In the genomic region with DNA sequence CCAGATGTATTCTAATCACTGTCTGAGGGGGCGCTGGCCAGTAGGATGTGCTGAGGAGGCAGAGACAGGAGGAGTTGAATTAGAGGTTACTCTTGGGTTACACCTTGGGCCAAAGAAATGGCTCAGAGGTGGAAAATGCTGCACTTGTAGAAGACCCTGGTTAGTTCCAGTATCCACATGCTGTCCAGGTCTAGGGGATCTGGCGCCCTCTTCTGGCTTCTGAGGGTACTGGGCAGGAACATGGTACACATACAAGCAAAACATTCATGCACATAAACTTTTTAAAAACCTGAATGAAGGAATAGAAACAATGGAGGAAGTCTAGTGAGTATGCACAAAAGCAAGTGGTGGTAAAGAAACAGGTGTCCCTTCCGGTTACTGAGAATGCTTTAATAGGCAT, we compare ENCODE assay signal across 11 mouse cellular contexts. TPM values are rescaled to one million over a fixed set of nuclear protein-coding genes. Genes with fewer than 3 reads are reported as not detected.
DNase-seq lines count a peak whose midpoint lies in the region; ATAC-seq and TF ChIP-seq lines count a peak whose summit lies in the region.
"Had no signal": no experiment of that assay in that cellular context is flagged by ENCODE, and none has a peak within 500 bp of the region (broad histone marks: within the 10 kb centered on the region; RNA-seq: fewer than 3 reads in every experiment).

No protein-coding gene starts in this region.

- 87% methylated on average over 3 of the region's 3 CpGs for WGBS in kidney, adult 2 months
- WGBS in kidney, embryonic 16.5 days = 84% methylated on average over 3 of the region's 3 CpGs
- WGBS in limb, embryonic 11.5 days = 87% methylated on average over 3 of the region's 3 CpGs

- no peaks in the 10 kb centered on the region for H3K4me1 ChIP-seq in kidney, adult 2 months (ENCODE audit: control insufficient read depth, insufficient read depth, low read length)
- peaks cover 6% of the 10 kb centered on the region; the same call in 1 of the 2 replicates for H3K4me1 ChIP-seq in kidney, embryonic 16.5 days (ENCODE audit: insufficient read depth, low read length)
- H3K4me1 ChIP-seq in E14TG2a.4 (replicated peaks; ENCODE audit: low read depth, low read length) = peaks cover 48% of the 10 kb centered on the region
- H3K4me1 ChIP-seq in limb, embryonic 11.5 days (ENCODE audit: control insufficient read depth, insufficient read depth, low read length) = peaks cover 4% of the 10 kb centered on the region; the same call in 1 of the 2 replicates

- intact Hi-C loops in heart, postnatal 10 days (cut with DNase I) = loop anchor here (1.0 to 2.0 kb wide), 2 partner anchors 72 to 127 kb away; no protein-coding TSS in a partner anchor

- no peak for DNase-seq in kidney, adult 2 months
- peak; percentile 49 for DNase-seq in 3T3-L1 (ENCODE audit: low read depth, low spot score)
- peak; percentile 52 for DNase-seq in limb, embryonic 11.5 days (ENCODE audit: low spot score)
- no peak for DNase-seq in MN1 (ENCODE audit: low spot score)
- no peak for DNase-seq in heart, postnatal 10 days
- DNase-seq: adrenal gland, postnatal 10 days; thymus, adult 2 months had no signal

- peak; percentile 38 for TF ChIP-seq CTCF in kidney, adult 2 months (conservative IDR thresholded peaks at IDR 0.05; ENCODE audit: insufficient read depth, insufficient read length, low read depth, low read length)
- TF ChIP-seq CTCF in E14TG2a.4 (conservative IDR thresholded peaks at IDR 0.05; ENCODE audit: low read length) = peak; percentile 97

- H3K27ac ChIP-seq in kidney, adult 2 months (ENCODE audit: insufficient read depth, low read depth, low read length) = no peak overlapping the region
- no peak overlapping the region for H3K27ac ChIP-seq in kidney, embryonic 16.5 days (ENCODE audit: low read length)
- H3K27ac ChIP-seq in limb, embryonic 11.5 days (replicated peaks; ENCODE audit: low read depth, low read length) = no peak overlapping the region

- no peaks in the 10 kb centered on the region for H3K9me3 ChIP-seq in kidney, embryonic 16.5 days (ENCODE audit: low read length)
- no peaks in the 10 kb centered on the region for H3K9me3 ChIP-seq in E14TG2a.4 (ENCODE audit: low read length)
- no peaks in the 10 kb centered on the region for H3K9me3 ChIP-seq in limb, embryonic 11.5 days (ENCODE audit: control insufficient read depth, low read length)

- ATAC-seq in kidney, embryonic 16.5 days (ENCODE audit: low FRiP score, low TSS enrichment) = no peak
- ATAC-seq in limb, embryonic 11.5 days (ENCODE audit: insufficient number of reproducible peaks, low FRiP score, low TSS enrichment, low read depth) = no peak

- H3K4me2 ChIP-seq in kidney, embryonic 16.5 days (replicated peaks; ENCODE audit: low read depth, low read length) = no peak overlapping the region
- no peak overlapping the region for H3K4me2 ChIP-seq in limb, embryonic 11.5 days (ENCODE audit: low read depth, severe bottlenecking)

- no peaks in the 10 kb centered on the region for H3K27me3 ChIP-seq in kidney, adult 2 months (replicated peaks; ENCODE audit: control insufficient read depth, insufficient read depth, low read length)
- H3K27me3 ChIP-seq in kidney, embryonic 16.5 days (ENCODE audit: insufficient read depth, low read length) = no peaks in the 10 kb centered on the region
- no peaks in the 10 kb centered on the region for H3K27me3 ChIP-seq in E14TG2a.4 (ENCODE audit: insufficient read depth, low read length)
- no peaks in the 10 kb centered on the region for H3K27me3 ChIP-seq in limb, embryonic 11.5 days (ENCODE audit: control insufficient read depth, insufficient read depth, low read length)

- H3K36me3 ChIP-seq in kidney, adult 2 months (ENCODE audit: control insufficient read depth, insufficient read depth, low read length) = no peaks in the 10 kb centered on the region; the same call in 1 of the 2 replicates
- H3K36me3 ChIP-seq in kidney, embryonic 16.5 days (ENCODE audit: insufficient read depth, low read length) = peaks cover 5% of the 10 kb centered on the region; the same call in 1 of the 2 replicates
- peaks cover 6% of the 10 kb centered on the region for H3K36me3 ChIP-seq in E14TG2a.4 (ENCODE audit: insufficient read depth, low read length)
- no peaks in the 10 kb centered on the region for H3K36me3 ChIP-seq in limb, embryonic 11.5 days (ENCODE audit: control insufficient read depth, insufficient read depth, low read length)

- TF ChIP-seq POLR2A in kidney, adult 2 months (IDR thresholded peaks at IDR 0.05; ENCODE audit: low read depth, low read length) = no peak

- no peak overlapping the region for H3K4me3 ChIP-seq in kidney, adult 2 months (ENCODE audit: insufficient read depth, low read depth, low read length)
- H3K4me3 ChIP-seq in kidney, embryonic 16.5 days (ENCODE audit: low read length) = no peak overlapping the region
- H3K4me3 ChIP-seq in E14TG2a.4 (replicated peaks; ENCODE audit: low read length) = no peak overlapping the region
- no peak overlapping the region for H3K4me3 ChIP-seq in limb, embryonic 11.5 days (ENCODE audit: low read depth, low read length)

- H3K9ac ChIP-seq in kidney, embryonic 16.5 days (replicated peaks; ENCODE audit: low read length) = no peak overlapping the region
- no peak overlapping the region for H3K9ac ChIP-seq in limb, embryonic 11.5 days (ENCODE audit: low read length)

RNA-seq across cellular contexts. Expression of a gene that starts 26.2 kb away (rescaled TPM):
- 3.3 and 4.1 TPM in 2 replicates for polyA plus RNA-seq in kidney, adult 2 months (2012; rRNA removed)
- polyA plus RNA-seq in kidney, embryonic 16.5 days (2015; fragmentation: Nextera tagmentation; extraction: Ambion mirVana) = 6.7 and 7.8 TPM in 2 replicates
- 3.1 and 3.4 TPM in 2 replicates for polyA plus RNA-seq in limb, embryonic 11.5 days (2014; fragmentation: Nextera tagmentation; extraction: Ambion mirVana)
- 10 to 100 TPM; 24.8 to 25.3 TPM for total RNA-seq in heart, postnatal 10 days (2021)
- total RNA-seq: hematopoietic stem cell, adult 5-6 weeks; megakaryocyte, adult 5-6 weeks had no signal

RNA-seq across cellular contexts. Expression of a gene that starts 55.6 kb away (rescaled TPM):
- polyA plus RNA-seq in kidney, adult 2 months (2012; rRNA removed) = 3.2 and 4.1 TPM in 2 replicates
- 0.84 and 0.91 TPM in 2 replicates for polyA plus RNA-seq in kidney, embryonic 16.5 days (2015; fragmentation: Nextera tagmentation; extraction: Ambion mirVana)
- 0.13 and 0.40 TPM in 2 replicates for polyA plus RNA-seq in limb, embryonic 11.5 days (2014; fragmentation: Nextera tagmentation; extraction: Ambion mirVana)
- total RNA-seq in heart, postnatal 10 days (2021) = 1 to 10 TPM; 3.9 to 4.0 TPM

Comparison
In these comparisons a context has a peak if more than half of its experiments do, and no peak if none do; other contexts are left out.
1. DNase-seq: peak in 3T3-L1 (single experiment) and limb, embryonic 11.5 days (single experiment); none in kidney, adult 2 months (single experiment), MN1 (single experiment) and heart, postnatal 10 days (0 of 2).